Mouse (Mus musculus): ENCODE measurements at regions not wholly inside any gene's neighbourhood (a gene's known extent, or its start where the extent isn't known, plus 50 kb on each side); places are given as distances from the start of the nearest gene placed in this dataset.
A peak's percentile ranks its signal among the peaks of the same experiment; 100 is the strongest.

DNA sequence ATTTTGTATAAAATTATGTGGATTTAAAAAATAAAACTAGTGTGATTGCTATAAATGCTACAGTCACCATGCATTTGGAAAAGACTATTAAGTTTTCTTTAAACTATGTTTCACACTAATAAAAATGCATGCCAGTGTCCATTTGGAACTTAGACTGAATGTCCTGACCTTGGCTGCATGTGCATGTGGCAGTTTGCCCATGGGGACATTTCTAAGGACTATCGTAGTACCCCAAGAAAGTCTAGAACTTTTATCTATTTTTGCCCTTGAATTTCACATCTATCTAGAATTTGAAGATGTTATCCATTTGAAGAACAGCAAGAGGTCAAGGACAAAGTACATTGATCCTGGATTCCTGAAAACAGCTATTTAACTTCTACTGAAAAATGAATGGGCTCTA lies 745.9 kb downstream of the Tmem182 start:
- DNase-seq (ENCODE audit: low spot score in 2 of 2) = no peak

- DNase-seq (ENCODE audit: low spot score in 2 of 2) = no peak
Observed at GRCm38 (mm10) chr1:41555607-41556006, 750.2 kb downstream of the Tmem182 start.

GRCm38 (mm10) chr1:41559101-41559665 lies 753.8 kb downstream of the Tmem182 start:
- no peak for DNase-seq (ENCODE audit: low spot score in 2 of 2)

DNA sequence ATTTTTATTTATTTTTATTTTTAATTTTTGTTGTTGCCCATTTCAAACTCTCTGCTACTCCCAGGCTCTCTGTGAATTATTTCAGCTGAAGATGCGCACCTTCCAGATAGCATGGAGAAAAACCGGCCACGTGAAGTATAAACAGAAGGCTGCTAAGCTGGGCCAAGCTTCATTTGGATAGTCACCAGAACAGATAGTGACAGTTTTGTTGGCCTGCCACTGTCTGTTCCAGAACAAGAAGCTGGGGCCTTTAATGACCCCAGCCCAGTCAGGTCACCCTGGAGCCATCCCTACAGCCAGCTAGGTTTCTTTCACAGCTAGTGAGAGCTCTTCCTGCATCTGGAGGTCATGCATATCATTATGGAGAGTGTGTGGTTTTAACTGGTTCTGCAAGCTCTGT lies 754.6 kb downstream of the Tmem182 start:
- no peak for DNase-seq (ENCODE audit: low spot score in 2 of 2)

DNA sequence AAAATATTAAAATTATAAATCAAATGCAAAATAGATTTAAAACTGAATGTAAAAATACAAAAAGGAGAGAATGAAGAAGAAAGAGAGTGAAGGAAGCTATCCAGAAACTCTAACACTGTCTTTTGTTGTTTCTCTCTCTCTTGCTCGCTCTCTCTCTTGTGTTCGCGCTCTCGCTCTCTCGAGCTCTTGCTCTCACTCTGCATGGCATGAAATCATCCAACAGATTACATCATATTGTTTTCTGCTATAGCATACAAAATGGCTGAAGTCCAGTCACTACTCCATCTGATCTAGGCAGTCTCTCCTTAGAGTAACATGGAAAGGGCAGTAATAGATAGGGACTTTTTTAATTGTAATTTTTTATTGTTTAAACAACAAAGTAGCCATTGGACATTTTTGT lies 798.1 kb downstream of the Tmem182 start:
- DNase-seq (ENCODE audit: low spot score in 2 of 2) = no peak

GRCm38 (mm10) chr1:41604996-41605747 lies 799.8 kb downstream of the Tmem182 start:
- DNase-seq (ENCODE audit: low spot score in 2 of 2) = no peak

DNA sequence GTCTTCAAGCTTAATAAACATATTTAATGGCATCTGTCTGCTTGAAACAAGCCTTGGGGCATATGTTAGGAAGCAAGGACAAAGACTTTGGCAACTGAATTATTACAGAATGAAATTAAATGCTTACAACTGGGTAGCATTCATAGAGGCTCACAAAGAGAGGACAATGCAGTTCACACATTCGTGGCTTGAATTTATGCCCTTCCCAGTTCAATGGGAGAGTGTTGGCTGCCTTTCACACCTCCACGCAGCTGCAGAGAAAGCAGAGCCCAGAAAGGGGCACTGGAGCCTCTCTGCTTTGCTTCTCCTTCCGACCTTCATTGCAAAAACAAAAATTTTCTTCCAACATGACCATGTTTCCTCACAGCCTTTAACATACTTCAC lies 800.3 kb downstream of the Tmem182 start:
- DNase-seq (ENCODE audit: low spot score in 2 of 2) = peak in 1 of 2 experiments; percentile 3

- no peak for DNase-seq (ENCODE audit: low spot score in 2 of 2)
Observed at GRCm38 (mm10) chr1:41610783-41611182, 805.4 kb downstream of the Tmem182 start.

DNA sequence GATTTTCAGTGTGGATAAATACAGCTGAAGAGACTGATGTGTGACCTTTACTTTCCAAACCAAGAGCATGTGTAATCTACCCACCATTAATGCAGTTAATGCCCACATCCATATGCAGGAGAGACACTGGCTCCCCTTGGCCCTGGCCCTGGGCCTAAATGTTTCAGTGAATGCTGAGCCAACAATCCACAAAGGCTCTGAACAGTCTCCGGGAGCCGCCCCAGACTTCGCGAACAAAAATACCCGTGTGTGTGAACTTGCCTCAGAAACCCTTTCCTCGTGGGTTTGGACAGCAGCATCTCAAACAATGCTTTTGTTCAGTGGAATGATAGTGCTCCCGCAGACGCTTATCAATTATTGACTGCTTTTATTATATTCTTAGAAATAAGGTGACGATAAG lies 846.4 kb downstream of the Tmem182 start:
- no peak for DNase-seq (ENCODE audit: low spot score in 2 of 2)

GRCm38 (mm10) chr1:41652210-41652609 lies 846.8 kb downstream of the Tmem182 start:
- no peak for DNase-seq (ENCODE audit: low spot score in 2 of 2)

DNA sequence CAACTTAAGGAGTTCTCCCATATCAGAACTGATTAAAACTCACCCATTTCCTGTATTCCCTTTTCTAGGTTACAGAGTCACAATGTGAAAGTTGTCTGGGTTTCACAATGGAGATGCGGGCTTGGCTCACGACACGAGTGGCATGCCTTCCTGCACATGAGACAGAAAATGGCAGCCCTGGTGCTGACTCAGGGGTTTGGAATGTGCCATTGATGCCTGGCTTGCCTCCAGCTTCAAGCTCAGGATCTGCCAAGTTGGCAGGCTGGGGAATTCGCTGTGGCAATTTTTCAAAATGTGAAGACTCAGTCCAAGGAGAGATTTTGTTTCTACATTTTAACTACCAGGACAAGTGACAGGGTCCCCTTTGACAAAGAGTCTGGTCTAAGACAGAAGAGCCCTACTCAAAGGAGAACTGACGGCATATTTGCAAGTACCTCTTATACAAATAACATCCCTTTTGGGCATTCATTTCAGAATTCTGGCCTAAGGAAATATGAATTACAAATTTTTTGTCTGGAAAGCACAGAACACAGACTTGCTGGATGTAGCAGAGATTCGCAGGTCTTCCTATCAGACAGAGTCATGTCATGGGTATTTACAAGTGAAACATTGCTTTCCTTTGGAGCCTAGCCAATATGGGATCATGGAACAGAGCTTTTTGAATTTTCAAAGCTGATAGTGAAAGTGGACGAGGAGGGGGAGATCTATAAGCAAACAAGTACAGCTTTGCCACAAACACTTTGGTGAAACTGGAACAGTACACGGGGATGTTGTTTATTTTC lies 847.4 kb downstream of the Tmem182 start:
- peak; percentile 40 to 72 for DNase-seq (ENCODE audit: low spot score in 2 of 2)

- DNase-seq (ENCODE audit: low spot score in 2 of 2) = no peak
Observed at GRCm38 (mm10) chr1:41674086-41674485, 868.7 kb downstream of the Tmem182 start.

DNA sequence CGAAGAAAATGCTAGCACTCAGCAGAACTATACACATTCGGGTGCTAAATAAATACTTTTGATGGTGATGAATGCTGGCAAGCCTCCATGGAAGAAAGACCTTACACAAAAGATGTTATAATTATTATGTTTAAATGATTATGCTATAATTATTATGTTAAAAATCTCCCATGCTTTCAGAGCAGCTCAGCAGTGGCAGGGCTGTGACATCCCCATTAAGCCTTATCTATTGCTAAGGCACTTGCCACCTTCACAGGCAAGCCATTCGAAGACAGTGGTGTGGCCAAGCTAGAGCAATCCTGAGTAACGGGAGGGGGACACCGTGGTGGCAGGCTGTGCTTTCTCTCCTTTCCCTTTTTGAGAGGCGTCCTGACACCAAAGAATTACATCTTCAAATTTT lies 869.9 kb downstream of the Tmem182 start:
- DNase-seq (ENCODE audit: low spot score in 2 of 2) = no peak

GRCm38 (mm10) chr1:41705692-41706091 lies 900.3 kb downstream of the Tmem182 start:
- DNase-seq (ENCODE audit: low spot score in 2 of 2) = no peak

GRCm38 (mm10) chr1:41742644-41743331 lies 937.4 kb downstream of the Tmem182 start:
- no peak for DNase-seq (ENCODE audit: low spot score in 2 of 2)

GRCm38 (mm10) chr1:41743332-41743710 lies 937.9 kb downstream of the Tmem182 start:
- no peak for DNase-seq (ENCODE audit: low spot score in 2 of 2)

GRCm38 (mm10) chr1:41744531-41744930 lies 939.1 kb downstream of the Tmem182 start:
- DNase-seq (ENCODE audit: low spot score in 2 of 2) = no peak

- DNase-seq (ENCODE audit: low spot score in 2 of 2) = no peak
Observed at GRCm38 (mm10) chr1:41759366-41759765, 936.2 kb upstream of the Pou3f3 start.
